Mouse (Mus musculus) CD8-positive naive resting alpha-beta T cell, adult 2 months (primary cell): Measurements from ENCODE around the gene Cd38.

Source experiments
- DNase-seq, 2 experiments: peaks; one replicate each; pipeline ENCODE4 v3.0.0; 2022; ENCODE audit warnings: low read depth in 2 of 2, low spot score in 2 of 2

The Cd38 gene

DNA sequence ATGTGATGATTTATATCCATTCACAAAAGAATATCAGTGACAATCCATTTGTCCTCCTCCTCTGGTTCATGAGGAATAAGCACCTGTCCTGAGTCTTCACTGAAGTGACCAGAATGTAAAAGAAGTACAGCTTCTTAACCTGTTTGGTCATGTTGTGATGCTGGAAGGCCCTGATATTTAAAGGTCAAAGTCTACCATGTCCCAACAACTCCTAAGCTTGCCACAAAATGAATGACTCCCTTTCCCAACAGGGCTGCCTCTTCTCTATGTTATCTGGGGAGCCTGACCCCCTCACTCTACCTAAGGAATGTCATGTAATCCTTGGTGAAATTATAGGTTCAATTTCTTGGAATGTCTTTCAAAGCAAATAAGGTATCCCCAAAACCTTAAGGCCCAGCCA is 59.4 kb downstream of the Cd38 start:
- DNase-seq = no peak

DNA sequence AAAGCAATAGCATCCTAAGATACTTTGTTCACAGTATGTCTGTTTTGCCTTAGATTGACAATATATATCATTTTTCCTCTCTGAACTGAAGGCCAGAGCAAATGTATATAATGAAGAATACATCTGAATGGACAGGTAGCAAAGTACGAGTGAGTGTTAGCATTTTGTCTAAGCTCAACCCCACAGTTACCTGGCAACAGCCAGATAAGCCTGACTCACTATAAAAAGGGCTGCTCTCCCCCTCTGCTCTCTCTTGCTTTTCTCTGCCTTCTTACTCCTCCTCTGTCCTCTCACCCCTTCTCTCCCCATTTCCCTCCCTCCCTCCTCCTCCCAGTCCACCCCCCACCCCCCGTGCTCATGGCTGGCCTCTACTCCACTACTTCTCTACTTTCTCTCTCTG is 64.9 kb downstream of the Cd38 start:
- DNase-seq = no peak

DNA sequence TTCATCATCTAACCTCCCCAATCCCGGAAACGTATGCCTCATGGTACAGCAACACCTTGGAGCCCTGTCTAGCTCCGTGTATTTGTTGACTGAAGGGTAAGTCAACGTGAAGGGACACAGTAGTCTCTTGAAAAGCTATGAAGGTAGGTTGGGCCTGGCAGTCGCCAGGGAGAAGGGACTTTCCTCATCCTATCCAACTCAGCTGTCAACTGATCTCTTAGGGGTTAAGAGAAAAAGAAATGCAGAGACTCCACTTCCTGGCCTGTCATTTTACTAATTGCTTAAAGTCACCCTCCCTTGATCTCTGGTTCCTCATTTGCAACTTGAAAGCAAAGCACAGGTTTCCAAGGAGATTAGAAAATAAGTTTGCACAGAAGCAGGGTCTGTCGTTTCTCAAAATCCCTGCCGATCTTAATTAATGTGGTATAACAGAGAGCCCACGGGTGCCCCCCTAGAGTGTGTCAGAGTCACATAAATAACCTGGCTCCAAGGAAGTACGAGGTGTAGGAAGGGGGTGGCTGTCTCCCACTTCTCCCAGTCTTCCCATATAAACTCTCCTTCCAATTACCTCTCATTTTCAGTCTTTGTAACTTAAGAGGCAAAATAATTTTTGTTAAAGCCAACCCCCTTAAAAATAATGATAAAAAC is 79.1 kb downstream of the Cd38 start:
- DNase-seq = no peak

DNA sequence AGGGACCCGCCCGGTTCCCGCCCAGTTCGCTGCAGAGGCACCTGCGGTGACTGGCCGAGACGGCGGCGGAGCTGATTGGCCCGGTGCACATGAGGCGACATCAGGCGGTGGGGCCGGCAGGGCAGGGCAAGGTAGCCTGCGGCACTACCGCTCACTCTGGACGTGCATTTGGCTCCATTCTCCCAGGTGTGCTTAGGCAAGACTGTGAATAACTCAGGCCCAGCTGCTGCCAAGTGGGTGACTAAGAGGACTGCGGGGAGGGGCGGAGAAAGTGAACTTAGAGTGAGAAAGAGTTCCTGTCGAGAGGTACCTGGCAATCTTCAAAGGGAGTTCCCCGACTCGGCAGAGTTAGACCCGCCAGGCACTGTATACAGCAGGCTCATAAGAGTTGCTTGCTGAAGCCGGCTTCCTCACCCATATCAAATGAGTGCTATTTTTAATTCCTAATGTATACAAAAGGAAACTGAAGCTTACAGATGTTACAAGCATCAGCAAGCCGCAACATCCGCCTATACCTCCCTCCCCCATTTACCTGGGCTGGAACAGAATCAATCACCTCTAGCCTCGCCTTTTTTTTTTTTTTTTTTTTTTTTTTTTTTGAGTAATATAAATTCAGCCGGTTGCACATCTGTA is 79.9 kb downstream of the Cd38 start:
- DNase-seq = peak; percentile 50 to 56

DNA sequence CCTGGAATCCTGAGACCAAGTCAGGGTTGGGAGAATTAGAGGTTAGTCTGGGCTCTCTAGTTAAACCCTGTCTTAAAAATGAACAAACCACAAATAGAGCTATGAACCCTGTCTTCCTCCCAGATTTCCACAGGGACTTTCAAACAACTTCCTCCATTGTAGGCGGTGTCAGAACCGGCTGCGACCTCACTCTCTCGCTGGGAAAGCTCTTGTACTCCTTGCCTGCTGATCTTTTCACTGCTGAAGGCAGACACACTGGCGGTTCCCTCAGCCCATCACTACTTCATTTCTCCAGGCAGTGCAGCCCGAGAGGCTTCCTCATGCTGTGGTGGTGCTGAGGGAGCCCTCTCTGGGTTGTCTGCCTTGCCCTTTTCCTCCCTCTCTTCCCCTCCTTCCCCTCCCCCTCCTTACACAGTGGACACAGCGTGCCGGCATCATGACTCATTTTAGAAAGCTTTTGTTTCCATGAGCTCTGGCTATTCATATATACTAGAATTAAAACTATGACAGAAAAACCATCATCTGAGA is 80.5 kb downstream of the Cd38 start:
- DNase-seq = peak in 1 of 2 experiments; percentile 3

DNA sequence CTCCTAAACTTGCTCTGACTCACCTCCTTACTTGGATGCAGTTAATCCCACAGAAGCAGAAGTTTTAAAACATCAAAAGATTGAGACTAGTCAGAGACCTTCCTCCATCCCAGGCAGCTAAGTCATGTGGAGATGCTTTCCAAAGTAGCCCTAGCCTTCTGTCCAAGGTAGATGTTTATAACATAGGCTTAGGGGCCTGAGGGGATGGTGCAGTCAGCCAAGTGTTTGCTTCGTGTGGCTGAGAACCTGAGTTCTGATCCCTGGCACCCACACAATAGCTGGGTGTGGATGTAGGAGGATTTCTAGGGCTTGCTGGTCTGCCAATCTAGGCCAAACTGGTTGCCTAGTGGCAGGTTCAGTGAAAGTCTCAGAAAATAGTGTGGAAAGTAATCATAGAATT is 84.9 kb downstream of the Cd38 start:
- no peak for DNase-seq

DNA sequence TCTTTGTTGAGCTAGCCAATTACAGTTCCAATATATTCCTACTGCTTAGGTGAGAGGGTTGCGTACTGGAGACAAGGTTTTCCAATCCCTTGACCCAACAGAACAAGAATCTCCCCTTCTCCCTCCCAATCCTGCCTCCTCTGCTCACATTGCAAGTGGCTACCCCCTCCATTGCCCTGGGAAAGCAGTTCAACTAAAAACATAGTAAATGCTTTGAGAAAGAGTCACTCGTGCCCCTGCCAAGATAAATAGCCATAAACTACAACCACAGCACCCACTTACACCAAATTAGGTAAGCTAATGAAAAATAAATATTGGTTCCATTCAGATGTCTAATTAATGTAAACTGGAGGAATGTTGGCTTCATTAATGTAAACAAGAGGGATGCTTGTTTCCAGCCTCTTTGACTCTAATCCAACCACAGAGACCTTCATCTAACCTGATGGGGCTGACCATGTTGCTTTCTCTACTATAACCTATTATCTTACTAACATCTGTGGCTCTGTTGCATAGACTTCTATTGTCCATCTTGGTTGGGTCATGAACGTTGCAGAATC is 91.6 kb downstream of the Cd38 start:
- no peak for DNase-seq

DNA sequence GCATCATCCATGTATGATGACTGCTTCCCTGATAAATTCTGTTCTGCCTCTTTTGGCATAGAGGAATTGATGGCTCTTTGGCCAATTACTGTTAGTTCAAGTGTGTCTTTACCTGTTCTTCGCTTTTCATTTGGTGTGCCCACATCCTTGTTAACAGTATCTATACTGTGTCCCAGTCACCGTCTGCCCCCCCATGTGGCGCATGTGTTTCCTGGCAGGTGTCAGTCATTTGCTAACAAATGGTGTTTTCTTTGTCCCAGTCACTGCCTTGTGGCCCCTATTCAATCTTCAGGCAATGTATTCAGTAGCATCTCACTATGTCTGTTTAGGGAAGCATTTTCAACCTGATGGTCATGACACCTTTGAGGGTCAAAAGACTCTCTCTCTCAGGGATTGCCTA is 92.7 kb downstream of the Cd38 start:
- no peak for DNase-seq
